Mouse (Mus musculus): Measurements from ENCODE around the gene Fgf12.

The Fgf12 gene

DNA sequence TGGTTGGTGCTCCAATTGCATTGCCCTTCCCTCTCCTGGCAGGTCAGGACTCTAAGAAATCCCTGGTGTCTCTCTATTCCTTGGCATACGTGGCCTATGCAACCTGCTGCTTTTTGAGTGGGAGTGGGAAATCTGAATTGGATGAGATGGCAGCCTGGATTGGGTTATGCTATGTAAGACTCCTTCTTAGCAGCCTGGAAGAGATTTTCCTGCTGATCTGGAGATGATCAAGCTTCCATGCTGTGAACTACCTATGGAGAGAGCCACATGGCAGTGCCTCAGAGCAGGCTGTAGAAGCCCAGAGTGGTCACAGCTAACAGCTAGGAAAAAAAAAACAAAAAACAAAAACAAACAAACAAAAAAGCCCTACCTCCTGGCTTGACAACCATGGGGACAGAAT, 277.3 kb downstream of the Fgf12 start:
- no peak for DNase-seq (ENCODE audit: low spot score)

DNA sequence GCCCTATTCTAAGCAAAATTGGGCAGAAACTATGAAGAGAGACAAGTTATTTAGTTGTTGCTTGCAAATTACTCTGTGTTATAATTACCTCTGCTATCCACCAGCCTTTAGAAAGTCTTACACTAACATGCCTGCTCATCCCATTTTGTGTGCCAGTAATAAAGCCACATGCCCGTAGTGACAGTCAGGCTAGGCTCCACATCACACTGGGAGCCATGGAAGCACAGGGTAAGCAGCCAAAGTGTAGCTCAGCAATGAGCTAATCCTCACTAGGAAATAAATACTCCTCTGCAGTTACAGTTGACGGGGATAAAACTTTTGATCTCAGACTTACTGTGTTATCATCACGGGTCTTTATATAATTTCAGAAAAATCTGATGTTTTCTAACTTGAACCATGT, 298.0 kb downstream of the Fgf12 start:
- no peak for DNase-seq (ENCODE audit: low spot score)

DNA sequence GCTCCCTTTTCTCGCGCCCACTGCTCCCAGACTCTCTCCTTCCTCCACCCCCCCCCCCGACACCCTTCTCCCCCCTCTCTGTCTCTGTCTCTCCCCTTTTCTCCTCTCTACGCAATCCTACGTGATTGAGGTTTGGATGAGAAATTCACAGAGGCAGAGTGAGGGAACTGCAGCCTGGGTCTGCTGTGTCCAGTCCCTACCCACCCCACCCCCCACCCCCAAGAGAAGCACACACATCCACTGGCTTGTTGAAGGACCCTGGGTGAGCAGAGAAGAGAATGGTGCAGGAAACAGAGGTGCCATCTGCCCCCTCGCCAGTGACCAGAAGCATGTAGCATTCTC, 305.8 kb downstream of the Fgf12 start:
- DNase-seq (ENCODE audit: low spot score), result no peak

DNA sequence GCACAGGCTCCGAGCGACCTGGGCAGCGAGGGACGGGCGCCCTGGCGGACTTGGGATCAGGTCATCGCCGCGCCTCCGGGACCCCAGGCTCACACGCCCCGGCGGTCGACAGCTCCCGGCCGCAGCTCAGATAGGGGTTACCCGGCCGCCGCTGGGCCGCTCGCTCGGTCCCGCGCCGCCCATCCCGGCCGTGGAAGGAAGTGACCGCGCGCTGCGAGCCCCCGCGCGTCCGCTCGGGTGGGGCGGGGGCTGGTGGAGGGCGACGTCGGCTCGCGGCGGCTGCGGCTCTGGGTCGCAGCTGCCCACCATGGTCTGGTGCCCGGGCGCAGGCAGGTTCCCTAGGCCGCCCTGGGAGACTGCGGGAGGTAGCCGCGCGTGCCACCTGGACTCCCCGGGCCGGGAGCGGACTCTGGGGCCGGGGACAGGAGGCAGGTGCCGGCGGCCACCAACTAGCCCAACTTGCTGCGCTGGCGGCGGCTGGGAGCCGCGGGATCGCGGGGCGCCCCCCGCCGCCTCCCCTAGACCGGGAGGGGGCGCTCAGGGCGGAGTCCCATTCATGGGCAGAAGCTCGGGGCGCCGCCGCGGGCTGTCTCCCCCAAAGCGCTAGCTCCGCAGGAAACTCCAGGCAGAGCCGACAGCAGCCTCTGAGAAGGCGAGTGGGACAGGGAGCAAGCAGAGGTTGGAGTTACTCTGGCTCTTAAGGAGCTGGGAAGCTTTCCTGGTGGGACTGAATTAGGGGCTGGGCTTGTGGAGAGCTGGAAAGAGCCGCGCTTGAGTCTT, 306.3 kb downstream of the Fgf12 start:
- no peak for DNase-seq (ENCODE audit: low spot score)

DNA sequence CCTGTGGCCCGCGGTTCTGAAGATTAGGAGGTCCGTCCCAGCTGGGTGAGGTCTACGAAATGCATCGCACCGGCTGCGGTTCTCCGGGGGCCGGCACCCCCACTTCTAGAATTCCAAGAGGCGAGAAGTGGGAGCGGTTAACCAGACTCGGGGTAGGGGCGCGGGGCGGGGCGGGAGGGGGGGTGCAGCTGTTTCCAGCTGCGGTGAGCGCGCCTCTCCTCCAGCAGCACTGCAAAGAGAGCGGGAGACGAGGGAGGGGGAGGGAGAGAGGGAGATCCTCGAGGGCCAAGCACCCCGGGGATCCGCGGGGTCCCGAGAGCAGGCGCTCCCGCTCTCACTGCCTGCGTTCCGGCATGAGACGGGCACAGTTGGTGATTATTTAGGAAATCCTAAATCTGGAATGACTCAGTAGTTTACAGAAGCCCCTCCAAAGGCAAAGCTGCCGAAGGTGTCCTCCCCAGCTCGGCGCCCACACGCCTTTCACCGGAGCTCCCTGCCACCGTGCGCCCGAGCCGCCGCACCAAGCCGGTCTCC, 307.0 kb downstream of the Fgf12 start:
- DNase-seq (ENCODE audit: low spot score), result no peak

GRCm38 (mm10) chr16:28444993-28445799, 307.7 kb downstream of the Fgf12 start:
- no peak for DNase-seq (ENCODE audit: low spot score)

GRCm38 (mm10) chr16:28421617-28422016, 331.3 kb downstream of the Fgf12 start:
- DNase-seq (ENCODE audit: low spot score), result no peak

DNA sequence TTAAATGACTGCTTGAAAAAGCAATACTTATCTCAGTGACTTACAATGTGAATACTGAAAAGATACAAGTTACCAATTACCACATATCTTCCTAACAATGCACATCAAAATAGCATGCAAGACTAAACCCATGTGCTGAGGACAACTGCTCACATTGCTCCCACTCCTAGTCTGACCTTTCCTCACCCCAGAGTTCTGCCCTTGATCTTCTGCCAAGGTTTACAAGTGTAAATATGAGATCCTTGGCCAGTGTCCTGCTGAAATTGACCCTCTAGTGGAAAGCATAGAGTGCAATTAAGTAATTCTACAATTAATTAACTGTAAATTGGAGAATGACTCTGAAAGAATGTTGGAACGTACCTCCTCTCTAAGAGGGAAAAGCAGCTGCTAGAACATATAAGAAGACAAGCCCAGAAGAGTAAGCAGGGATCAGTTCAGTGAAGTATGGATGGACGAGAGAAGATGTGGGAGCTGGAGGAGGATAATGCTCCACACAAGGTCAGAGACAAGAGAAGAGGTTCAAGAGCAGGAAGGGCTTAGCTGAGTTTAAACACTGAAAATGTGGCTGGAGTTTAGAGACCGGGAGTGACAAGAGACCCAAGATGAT, 333.1 kb downstream of the Fgf12 start:
- DNase-seq (ENCODE audit: low spot score), result no peak

DNA sequence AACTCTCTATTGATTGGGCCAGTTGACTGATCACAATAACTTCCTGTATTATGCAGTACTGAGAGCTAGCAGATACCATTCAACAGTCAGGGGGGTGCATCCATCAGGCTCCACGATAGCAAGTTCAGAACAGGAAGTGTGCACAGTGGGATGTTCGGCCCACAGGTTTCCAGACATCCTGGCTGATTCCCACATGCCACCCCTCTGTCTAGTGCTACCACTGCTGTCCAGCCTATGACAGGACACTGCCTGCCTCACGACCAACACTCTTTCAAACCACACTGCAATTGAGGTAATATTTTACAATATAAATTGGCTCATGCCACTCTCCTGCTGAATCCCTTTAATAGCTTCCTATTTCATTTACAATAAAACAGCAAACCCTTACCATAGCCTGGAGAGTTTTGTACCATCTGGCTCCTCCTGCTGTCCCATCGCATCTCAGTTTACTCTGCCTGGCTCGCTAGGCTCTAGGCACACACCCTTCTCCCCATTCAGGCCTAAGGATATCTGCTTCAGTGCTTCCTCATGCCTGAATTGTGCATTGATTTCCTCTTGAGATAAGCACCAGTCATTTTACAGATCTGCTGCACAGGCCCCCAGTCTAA, 341.6 kb downstream of the Fgf12 start:
- DNase-seq (ENCODE audit: low spot score), result no peak

DNA sequence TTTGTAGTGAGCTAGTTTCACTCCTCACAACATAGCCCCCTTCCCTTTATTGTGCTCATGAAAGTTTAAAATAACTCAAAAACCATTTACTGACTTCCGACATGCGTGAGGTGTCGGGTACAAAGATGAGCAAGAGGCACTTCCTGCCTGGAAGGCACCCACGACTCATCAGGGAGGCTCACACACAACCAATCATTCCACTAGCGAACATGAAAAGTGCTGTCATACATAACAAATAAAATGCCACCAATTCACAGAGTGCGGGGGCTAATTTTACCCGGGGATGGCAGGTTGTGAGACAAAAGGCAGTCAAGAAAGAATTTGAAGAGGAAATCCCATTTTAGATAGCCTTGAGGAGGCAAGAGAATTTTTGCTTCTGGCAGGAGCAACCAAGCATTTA, 344.6 kb downstream of the Fgf12 start:
- no peak for DNase-seq (ENCODE audit: low spot score)

- DNase-seq (ENCODE audit: low spot score), result no peak
These were observed 345.0 kb downstream of the Fgf12 start for GRCm38 (mm10) chr16:28407892-28408291.

DNA sequence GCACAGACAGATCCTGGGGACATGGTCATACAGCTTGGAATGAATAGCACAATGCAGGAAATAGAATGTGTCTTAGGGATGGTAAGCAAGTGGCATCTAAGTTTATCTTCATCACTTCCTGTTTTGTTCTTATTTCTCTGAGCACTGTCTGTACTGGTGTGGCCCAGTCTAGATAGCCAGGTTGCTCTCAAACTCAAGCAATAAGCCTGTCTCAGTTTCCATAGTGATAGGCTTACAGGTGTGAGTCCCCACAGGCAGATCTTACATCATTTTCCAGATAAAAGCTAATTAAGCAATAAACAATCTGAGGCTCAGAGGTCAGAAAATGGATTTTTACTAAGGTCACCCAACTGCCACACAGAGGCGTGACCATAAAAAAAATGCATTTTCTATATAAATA, 348.7 kb downstream of the Fgf12 start:
- no peak for DNase-seq (ENCODE audit: low spot score)

GRCm38 (mm10) chr16:28402701-28403100, 350.2 kb downstream of the Fgf12 start:
- DNase-seq (ENCODE audit: low spot score), result no peak

GRCm38 (mm10) chr16:28391283-28391682, 361.6 kb downstream of the Fgf12 start:
- DNase-seq (ENCODE audit: low spot score), result no peak

DNA sequence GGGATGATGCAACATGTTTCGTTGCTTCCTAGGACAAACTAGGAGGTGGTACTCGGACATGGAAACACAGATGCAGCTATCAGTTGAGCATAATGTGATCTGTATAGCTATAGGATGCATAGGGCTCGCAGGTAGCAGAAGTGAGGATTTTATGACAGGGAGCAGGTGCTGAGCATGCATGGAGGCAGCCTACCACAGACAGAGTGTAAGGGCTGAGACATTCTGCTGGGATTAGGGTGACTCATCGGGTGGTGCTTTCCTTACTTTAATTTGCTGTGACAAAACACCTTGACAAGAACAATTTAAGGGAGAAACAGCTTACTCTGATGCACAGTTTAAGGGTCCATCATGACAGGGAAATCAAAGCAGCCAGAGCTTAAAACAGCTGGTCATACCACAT, 363.8 kb downstream of the Fgf12 start:
- no peak for DNase-seq (ENCODE audit: low spot score)

- DNase-seq (ENCODE audit: low spot score), result no peak
These were observed 378.1 kb downstream of the Fgf12 start for GRCm38 (mm10) chr16:28374790-28375189.

GRCm38 (mm10) chr16:28373311-28373710, 379.6 kb downstream of the Fgf12 start:
- no peak for DNase-seq (ENCODE audit: low spot score)

DNA sequence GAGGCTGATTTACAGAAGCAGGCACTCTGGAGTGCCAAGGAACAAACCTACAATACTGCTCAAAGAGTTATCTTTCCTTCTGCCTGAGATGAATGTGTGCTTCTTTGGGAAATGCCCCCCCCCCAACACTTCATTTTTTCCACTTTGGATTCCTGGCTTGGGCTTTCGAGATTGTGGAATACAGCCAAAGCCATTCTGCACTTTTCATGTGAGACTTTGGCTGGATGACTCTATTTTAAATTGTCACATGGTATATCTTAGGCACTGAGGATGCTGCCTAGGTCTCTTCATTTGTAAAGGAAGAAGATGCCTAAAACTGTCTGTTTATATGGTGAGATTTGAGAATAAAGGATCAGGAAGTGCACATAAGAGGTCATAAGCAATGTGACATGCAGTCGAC, 402.2 kb downstream of the Fgf12 start:
- DNase-seq (ENCODE audit: low spot score), result no peak

DNA sequence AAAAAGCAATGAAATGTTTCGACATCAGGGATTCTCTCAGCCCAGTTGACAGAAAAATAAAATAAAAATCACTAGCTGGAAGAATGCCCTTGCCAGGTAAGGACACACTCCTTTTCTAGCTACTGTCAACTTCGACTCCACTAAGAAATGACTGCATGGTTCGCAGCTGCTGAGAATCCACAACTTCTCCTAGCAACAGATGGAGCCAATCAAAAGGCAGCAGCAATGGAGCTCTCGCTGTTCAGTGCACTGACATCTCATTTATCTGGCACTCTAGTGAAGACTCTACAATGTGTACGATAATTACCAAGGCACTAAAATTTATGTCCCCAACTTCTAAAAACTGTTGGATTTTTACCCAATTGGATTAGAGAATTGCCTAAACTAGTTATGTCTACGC, 407.5 kb downstream of the Fgf12 start:
- no peak for DNase-seq (ENCODE audit: low spot score)

DNA sequence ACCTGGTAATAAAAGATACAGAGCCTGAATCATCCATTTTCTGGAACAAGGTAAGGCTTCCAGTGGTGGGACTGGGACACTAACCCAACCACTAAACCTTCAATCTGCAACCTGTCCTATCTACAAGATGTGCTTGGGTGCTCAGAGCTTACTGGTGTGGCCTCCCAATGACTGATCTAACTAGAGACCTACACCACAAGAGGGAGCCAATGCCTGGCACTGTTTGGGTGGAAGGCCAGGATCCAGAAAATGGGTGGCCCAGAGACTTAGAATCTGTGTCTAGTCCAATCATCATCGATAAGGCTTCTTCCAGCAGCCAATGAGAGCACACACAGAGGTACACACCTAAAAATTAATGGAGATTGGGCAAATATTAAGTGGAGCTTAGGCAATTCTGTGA, 414.9 kb downstream of the Fgf12 start:
- no peak for DNase-seq (ENCODE audit: low spot score)

GRCm38 (mm10) chr16:28336700-28337099, 416.2 kb downstream of the Fgf12 start:
- DNase-seq (ENCODE audit: low spot score), result no peak

GRCm38 (mm10) chr16:28335025-28335424, 417.8 kb downstream of the Fgf12 start:
- no peak for DNase-seq (ENCODE audit: low spot score)

DNA sequence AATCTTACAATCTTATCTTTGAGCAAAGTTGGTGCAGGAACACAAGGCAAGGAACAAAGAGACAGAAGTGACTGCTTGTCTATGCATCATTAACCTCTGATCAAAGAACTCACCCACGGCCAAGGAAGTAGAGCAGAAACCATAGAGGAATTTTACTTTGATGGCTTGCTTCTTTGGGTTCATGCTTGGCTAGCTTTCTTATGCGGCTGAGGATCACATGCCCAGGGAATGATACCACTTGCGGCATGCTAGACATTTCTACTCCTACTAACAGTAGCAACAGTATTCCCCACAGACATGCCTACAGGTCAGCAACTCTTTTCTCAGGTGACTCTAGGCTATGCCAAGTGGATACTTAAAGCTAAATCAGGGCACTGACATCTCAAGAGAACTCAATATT, 429.3 kb downstream of the Fgf12 start:
- no peak for DNase-seq (ENCODE audit: low spot score)

All from urinary bladder, postnatal 10 days (tissue).